In genomic region chr17:87298944-87299343, GRCm38 (mm10) we compare ENCODE assay signal across 9 mouse cellular contexts. TPM values are rescaled to one million over a fixed set of nuclear protein-coding genes. Genes with fewer than 3 reads are reported as not detected.
A peak's percentile ranks its signal among the peaks of the same experiment; 100 is the strongest.
DNase-seq lines count a peak whose midpoint lies in the region; ATAC-seq and TF ChIP-seq lines count a peak whose summit lies in the region.
"Had no signal": no experiment of that assay in that cellular context is flagged by ENCODE, and none has a peak within 500 bp of the region (broad histone marks: within the 10 kb centered on the region; RNA-seq: fewer than 3 reads in every experiment).

No protein-coding gene starts in this region.

- TF ChIP-seq CTCF in heart, postnatal 0 days (IDR thresholded peaks at IDR 0.05; ENCODE audit: low read depth), result no peak
- TF ChIP-seq CTCF in intestine, postnatal 0 days (IDR thresholded peaks at IDR 0.05; ENCODE audit: low read depth), result no peak

- H3K4me1 ChIP-seq in heart, postnatal 0 days (ENCODE audit: control insufficient read depth, insufficient read depth), result peaks cover 11% of the 10 kb centered on the region; the same call in 1 of the 2 replicates
- H3K4me1 ChIP-seq in intestine, postnatal 0 days (replicated peaks; ENCODE audit: control insufficient read depth, insufficient read depth, low read length), result peaks cover 23% of the 10 kb centered on the region
- no peaks in the 10 kb centered on the region for H3K4me1 ChIP-seq in forebrain, embryonic 11.5 days (replicated peaks; ENCODE audit: control insufficient read depth, insufficient read depth, low read length)
- H3K4me1 ChIP-seq: midbrain, embryonic 13.5 days had no signal

- no peak overlapping the region for H3K9ac ChIP-seq in heart, postnatal 0 days (replicated peaks; ENCODE audit: low read depth, low read length)
- H3K9ac ChIP-seq in intestine, postnatal 0 days (ENCODE audit: low read depth, low read length), result no peak overlapping the region
- no peak overlapping the region for H3K9ac ChIP-seq in forebrain, embryonic 11.5 days (ENCODE audit: low read length)
- H3K9ac ChIP-seq: midbrain, embryonic 13.5 days had no signal

- DNase-seq in heart, postnatal 0 days (ENCODE audit: low spot score), result peak; percentile 35
- no peak for DNase-seq in heart, adult 9 months (ENCODE audit: low spot score in 2 of 2)
- DNase-seq in natural killer cell, adult 2 months (ENCODE audit: low spot score in 2 of 2), result peak; percentile 54 to 59
- no peak for DNase-seq in cerebellum, adult 8-10 months
- DNase-seq in forebrain, embryonic 11.5 days (ENCODE audit: low spot score), result no peak
- DNase-seq in heart, postnatal 4 days, result no peak

- TF ChIP-seq EP300 in heart, postnatal 0 days (IDR thresholded peaks at IDR 0.05; ENCODE audit: low read depth), result no peak

- 39% methylated on average over 6 of the region's 6 CpGs for WGBS in heart, postnatal 0 days
- WGBS in intestine, postnatal 0 days, result 35% methylated on average over 6 of the region's 6 CpGs
- 81% methylated on average over 6 of the region's 6 CpGs for WGBS in forebrain, embryonic 11.5 days

- H3K9me3 ChIP-seq in heart, postnatal 0 days (replicated peaks; ENCODE audit: control insufficient read depth, low read length), result no peaks in the 10 kb centered on the region
- no peaks in the 10 kb centered on the region for H3K9me3 ChIP-seq in intestine, postnatal 0 days (ENCODE audit: control insufficient read depth)
- H3K9me3 ChIP-seq in forebrain, embryonic 11.5 days (ENCODE audit: control insufficient read depth, low read length), result no peaks in the 10 kb centered on the region
- H3K9me3 ChIP-seq: midbrain, embryonic 13.5 days had no signal

- no peak overlapping the region for H3K4me2 ChIP-seq in heart, postnatal 0 days (ENCODE audit: low read depth, low read length)
- no peak overlapping the region for H3K4me2 ChIP-seq in intestine, postnatal 0 days (replicated peaks; ENCODE audit: low read depth)
- no peak overlapping the region for H3K4me2 ChIP-seq in forebrain, embryonic 11.5 days (ENCODE audit: low read depth, low read length, severe bottlenecking)
- H3K4me2 ChIP-seq: midbrain, embryonic 13.5 days had no signal

- no peak overlapping the region for H3K4me3 ChIP-seq in heart, postnatal 0 days (ENCODE audit: low read depth, low read length)
- H3K4me3 ChIP-seq in intestine, postnatal 0 days (ENCODE audit: low read depth, low read length), result no peak overlapping the region
- H3K4me3 ChIP-seq in forebrain, embryonic 11.5 days (ENCODE audit: low read depth, low read length), result no peak overlapping the region
- H3K4me3 ChIP-seq: midbrain, embryonic 13.5 days had no signal

- H3K36me3 ChIP-seq in heart, postnatal 0 days (replicated peaks; ENCODE audit: control insufficient read depth, insufficient read depth, low read length), result no peaks in the 10 kb centered on the region
- H3K36me3 ChIP-seq in intestine, postnatal 0 days (ENCODE audit: control insufficient read depth, insufficient read depth), result peaks cover 15% of the 10 kb centered on the region; the same call in 1 of the 2 replicates
- H3K36me3 ChIP-seq in forebrain, embryonic 11.5 days (ENCODE audit: control insufficient read depth, insufficient read depth, low read length), result no peaks in the 10 kb centered on the region
- H3K36me3 ChIP-seq: midbrain, embryonic 13.5 days had no signal

- no peaks in the 10 kb centered on the region for H3K27me3 ChIP-seq in heart, postnatal 0 days (ENCODE audit: control insufficient read depth, insufficient read depth, low read length)
- H3K27me3 ChIP-seq in intestine, postnatal 0 days (replicated peaks; ENCODE audit: control insufficient read depth, insufficient read depth, low read length), result no peaks in the 10 kb centered on the region
- H3K27me3 ChIP-seq in forebrain, embryonic 11.5 days (ENCODE audit: control insufficient read depth, insufficient read depth, low read length), result no peaks in the 10 kb centered on the region
- H3K27me3 ChIP-seq: midbrain, embryonic 13.5 days had no signal

- H3K27ac ChIP-seq in heart, postnatal 0 days (ENCODE audit: low read depth), result no peak overlapping the region
- peak overlapping the region; percentile 73 for H3K27ac ChIP-seq in intestine, postnatal 0 days (ENCODE audit: low read depth, low read length)
- H3K27ac ChIP-seq in forebrain, embryonic 11.5 days (ENCODE audit: low read depth, low read length), result no peak overlapping the region
- H3K27ac ChIP-seq: midbrain, embryonic 13.5 days had no signal

- ATAC-seq in heart, postnatal 0 days (ENCODE audit: insufficient read depth, low read depth), result peak; percentile 30; the same call in 1 of the 2 replicates
- ATAC-seq in CD4-positive, CD25-positive, alpha-beta regulatory T cell, adult 4 months, result peak; percentile 98
- peak; percentile 46 for ATAC-seq in intestine, postnatal 0 days
- ATAC-seq in forebrain, embryonic 11.5 days (replicated peaks; ENCODE audit: low FRiP score), result no peak
- ATAC-seq: midbrain, embryonic 13.5 days had no signal

RNA-seq across cellular contexts. Expression of gene Ttc7, which starts 16.3 kb away (rescaled TPM):
- 3.5 and 6.7 TPM in 2 replicates for total RNA-seq in heart, postnatal 0 days (2014; rRNA removed; ENCODE audit: low replicate concordance)
- 2.5 and 2.7 TPM in 2 replicates for polyA plus RNA-seq in heart, postnatal 0 days (2015; fragmentation: Nextera tagmentation; extraction: Ambion mirVana)
- 10 to 100 TPM; 13.5 to 19.3 TPM for polyA plus RNA-seq in CD4-positive, CD25-positive, alpha-beta regulatory T cell, adult 4 months (2017; shearing (Covaris generic))
- 61.7 and 69.2 TPM in 2 replicates for polyA plus RNA-seq in intestine, postnatal 0 days (2015; fragmentation: Nextera tagmentation; extraction: Ambion mirVana)
- 4.2 and 4.3 TPM in 2 replicates for polyA plus RNA-seq in forebrain, embryonic 11.5 days (2014; fragmentation: Nextera tagmentation; extraction: Ambion mirVana)
- 1 to 10 TPM; 5.5 TPM for total RNA-seq in heart, postnatal 4 days (2021)

RNA-seq across cellular contexts. Expression of gene Mcfd2, which starts 33.2 kb away (rescaled TPM):
- 71.0 and 78.3 TPM in 2 replicates for total RNA-seq in heart, postnatal 0 days (2014; rRNA removed; ENCODE audit: low replicate concordance)
- 75.1 and 77.2 TPM in 2 replicates for polyA plus RNA-seq in heart, postnatal 0 days (2015; fragmentation: Nextera tagmentation; extraction: Ambion mirVana)
- polyA plus RNA-seq in CD4-positive, CD25-positive, alpha-beta regulatory T cell, adult 4 months (2017; shearing (Covaris generic)), result 10 to 100 TPM; 34.0 to 43.8 TPM
- 220 and 231 TPM in 2 replicates for polyA plus RNA-seq in intestine, postnatal 0 days (2015; fragmentation: Nextera tagmentation; extraction: Ambion mirVana)
- 65.6 and 66.7 TPM in 2 replicates for polyA plus RNA-seq in forebrain, embryonic 11.5 days (2014; fragmentation: Nextera tagmentation; extraction: Ambion mirVana)
- 10 to 100 TPM; 37.4 to 41.8 TPM for total RNA-seq in heart, postnatal 4 days (2021)

Comparison
In these comparisons a context has a peak if more than half of its experiments do, and no peak if none do; other contexts are left out.
1. DNase-seq: peak in heart, postnatal 0 days (single experiment) and natural killer cell, adult 2 months (2 of 2); none in heart, adult 9 months (0 of 2), cerebellum, adult 8-10 months (single experiment), forebrain, embryonic 11.5 days (single experiment) and heart, postnatal 4 days (single experiment).